Mouse (Mus musculus) retina, adult 2 months (tissue): ENCODE measurements around the gene Map4k3.
A peak's percentile ranks its signal among the peaks of the same experiment; 100 is the strongest.

Experiments used
- DNase-seq: peaks from one replicate; pipeline ENCODE4 v3.0.0-alpha.2; 2012; ENCODE audit warnings: low read depth, low spot score

Map4k3 gene

GRCm38 (mm10) chr17:80729825-80730224, 1.5 kb upstream of the Map4k3 start:
- DNase-seq, result no peak

- peak; percentile 61 for DNase-seq
These were observed 930 bp upstream of the Map4k3 start for GRCm38 (mm10) chr17:80729080-80729749.

- DNase-seq, result peak; percentile 59
These were observed 839 bp downstream of the Map4k3 start for GRCm38 (mm10) chr17:80727341-80727951.

- DNase-seq, result no peak
These were observed 1.5 kb downstream of the Map4k3 start for GRCm38 (mm10) chr17:80726821-80727220.

- no peak for DNase-seq
These were observed 5.2 kb downstream of the Map4k3 start for GRCm38 (mm10) chr17:80723092-80723491.

- no peak for DNase-seq
These were observed 6.6 kb downstream of the Map4k3 start for GRCm38 (mm10) chr17:80721670-80722069.

- DNase-seq, result no peak
These were observed 9.0 kb downstream of the Map4k3 start for GRCm38 (mm10) chr17:80719309-80719708.

- DNase-seq, result no peak
These were observed 10.0 kb downstream of the Map4k3 start for GRCm38 (mm10) chr17:80718243-80718642.

- DNase-seq, result no peak
These were observed 14.7 kb downstream of the Map4k3 start for GRCm38 (mm10) chr17:80713588-80713987.

GRCm38 (mm10) chr17:80709921-80710838, 18.1 kb downstream of the Map4k3 start:
- no peak for DNase-seq

GRCm38 (mm10) chr17:80708803-80709202, 19.5 kb downstream of the Map4k3 start:
- DNase-seq, result no peak

- no peak for DNase-seq
These were observed 21.1 kb downstream of the Map4k3 start for GRCm38 (mm10) chr17:80707176-80707575.

GRCm38 (mm10) chr17:80706608-80707007, 21.7 kb downstream of the Map4k3 start:
- DNase-seq, result no peak

- DNase-seq, result no peak
These were observed 26.6 kb downstream of the Map4k3 start for GRCm38 (mm10) chr17:80701687-80702086.

GRCm38 (mm10) chr17:80698930-80699329, 29.4 kb downstream of the Map4k3 start:
- DNase-seq, result no peak

GRCm38 (mm10) chr17:80698191-80698901, 29.9 kb downstream of the Map4k3 start:
- DNase-seq, result no peak

GRCm38 (mm10) chr17:80696956-80697355, 31.3 kb downstream of the Map4k3 start:
- no peak for DNase-seq

- DNase-seq, result no peak
These were observed 32.1 kb downstream of the Map4k3 start for GRCm38 (mm10) chr17:80696210-80696609.

GRCm38 (mm10) chr17:80693707-80694106, 34.6 kb downstream of the Map4k3 start:
- no peak for DNase-seq

GRCm38 (mm10) chr17:80692183-80692582, 36.1 kb downstream of the Map4k3 start:
- DNase-seq, result no peak

- no peak for DNase-seq
These were observed 39.6 kb downstream of the Map4k3 start for GRCm38 (mm10) chr17:80688701-80689100.

GRCm38 (mm10) chr17:80686066-80686465, 42.2 kb downstream of the Map4k3 start:
- DNase-seq, result no peak
